Mouse (Mus musculus) G1E (cell line): ENCODE data around the gene Phc3. TPM values are rescaled to one million over a fixed set of nuclear protein-coding genes. Genes with fewer than 3 reads are reported as not detected.

Experiments used
- ATAC-seq: 2 replicates; pipeline ENCODE4 v1.8.0; 2016; ENCODE audit warnings: mild to moderate bottlenecking; ENCODE audit not compliant: insufficient number of reproducible peaks, poor library complexity, low FRiP score, severe bottlenecking; ENCODE audit errors: extremely low read depth
- DNase-seq: peaks from one replicate; pipeline ENCODE4 v3.0.0; 2012; ENCODE audit warnings: low spot score
- H3K27me3 ChIP-seq: 2 replicates; pipeline ENCODE4 v1.6.1; 2012; ENCODE audit warnings: mild to moderate bottlenecking, low read length, inconsistent platforms; ENCODE audit not compliant: insufficient read depth
- H3K36me3 ChIP-seq: replicated peaks from 2 replicates; pipeline ENCODE3; 2012; ENCODE audit warnings: mild to moderate bottlenecking, inconsistent platforms
- H3K4me1 ChIP-seq: 2 replicates; pipeline ENCODE4 v1.6.1; 2012; ENCODE audit warnings: low read depth, low read length, inconsistent platforms, mixed read lengths; ENCODE audit not compliant: insufficient read depth
- H3K4me3 ChIP-seq: 2 replicates; pipeline ENCODE4 v1.5.1; 2012; ENCODE audit warnings: low read depth, mild to moderate bottlenecking, inconsistent platforms, low read length, moderate library complexity, mixed read lengths
- H3K9me3 ChIP-seq: replicated peaks from 2 replicates; pipeline ENCODE4 v1.6.1; 2012; ENCODE audit warnings: inconsistent platforms
- CTCF ChIP-seq: IDR thresholded peaks from 2 replicates; pipeline ENCODE4 v1.5.1; 2012; ENCODE audit warnings: low read depth, low read length, inconsistent platforms, mixed read lengths
- GATA1 ChIP-seq: IDR thresholded peaks from 2 replicates; pipeline ENCODE4 v1.6.1; 2012; ENCODE audit warnings: borderline replicate concordance, low read length, inconsistent platforms, mixed read lengths
- GATA2 ChIP-seq: IDR thresholded peaks from 2 replicates; pipeline ENCODE4 v1.6.1; 2012; ENCODE audit warnings: low read depth, low read length, inconsistent platforms, borderline replicate concordance
- POLR2AphosphoS5 ChIP-seq: IDR thresholded peaks from 2 replicates; pipeline ENCODE4 v1.6.1; 2012; ENCODE audit warnings: low read depth, low read length, inconsistent platforms; ENCODE audit not compliant: insufficient replicate concordance
- TAL1 ChIP-seq: conservative IDR thresholded peaks from 2 replicates; pipeline ENCODE4 v1.6.1; 2012; ENCODE audit warnings: low read depth, low read length, inconsistent platforms, mixed read lengths
- polyA plus RNA-seq: library from polyadenylated mRNA; stranded (reverse); fragments of >175 nt; gene quantifications from 2 replicates; pipeline ENCODE4 v1.2.3, GENCODE M21; 2012
- total RNA-seq, 2 experiments: library from RNA; stranded (forward) in 1 of 2; stranded (reverse) in 1 of 2; fragments of 200-1000 nt in 1 of 2; fragments of >200 nt in 1 of 2; fragmentation: Nextera tagmentation in 1 of 2; gene quantifications; 2 replicates each; pipeline ENCODE4 v1.2.3; 2014 to 2017

The Phc3 gene
- total and polyA plus RNA-seq, 3 experiments, result 3.2 to 71.4 (median 22.1) TPM

DNA sequence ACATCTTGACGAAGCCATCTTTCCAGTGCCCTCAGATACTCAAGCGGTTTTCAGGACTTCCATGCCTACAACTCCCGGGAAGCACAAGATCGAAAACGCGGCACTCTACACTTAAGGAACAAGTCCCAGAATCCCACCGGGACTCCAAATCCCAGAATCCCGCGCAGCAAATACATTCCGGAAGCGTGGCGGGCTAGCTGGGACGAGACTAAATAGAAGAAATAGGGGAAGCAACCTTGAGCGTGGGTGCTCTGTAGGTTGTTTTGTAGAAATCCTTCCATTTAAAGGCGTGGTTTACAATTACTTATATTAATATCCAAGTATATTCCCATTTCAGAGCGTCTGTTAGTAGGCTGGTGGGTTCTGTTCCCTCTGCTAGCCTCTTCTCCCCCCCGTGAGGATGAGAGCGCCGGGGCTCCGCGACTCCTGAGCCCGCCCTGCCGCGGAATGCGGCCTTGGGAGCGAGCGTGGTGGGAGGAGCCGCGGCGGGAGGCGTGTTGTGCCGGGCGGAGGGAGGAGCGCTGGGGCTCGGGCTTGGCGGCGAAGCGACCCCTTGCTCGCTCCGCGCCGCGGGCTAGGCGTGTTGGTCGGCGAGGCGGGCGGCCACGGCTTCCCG lies 26.2 kb upstream of the Phc3 start, which contains the start of gene Prkci:
TSS of gene Prkci (plus strand) at position 465 of the 616 bp plus-strand sequence.
- Histone ChIP-seq H3K27me3 (no peaks in the 10 kb centered on the region), H3K4me3 (peak within 1 kb of the TSS; percentile 96), H3K4me1 (peaks cover 48% of the 10 kb centered on the region), H3K36me3 (peaks cover 12% of the 10 kb centered on the region), H3K9me3 (no peaks in the 10 kb centered on the region)
- ATAC-seq (peak; percentile 80), DNase-seq (peak; percentile 87)
- TF ChIP-seq GATA1, result no peak
- no peak for TF ChIP-seq TAL1
- no peak for TF ChIP-seq GATA2
- TF ChIP-seq POLR2AphosphoS5, result no peak
- no peak for TF ChIP-seq CTCF

DNA sequence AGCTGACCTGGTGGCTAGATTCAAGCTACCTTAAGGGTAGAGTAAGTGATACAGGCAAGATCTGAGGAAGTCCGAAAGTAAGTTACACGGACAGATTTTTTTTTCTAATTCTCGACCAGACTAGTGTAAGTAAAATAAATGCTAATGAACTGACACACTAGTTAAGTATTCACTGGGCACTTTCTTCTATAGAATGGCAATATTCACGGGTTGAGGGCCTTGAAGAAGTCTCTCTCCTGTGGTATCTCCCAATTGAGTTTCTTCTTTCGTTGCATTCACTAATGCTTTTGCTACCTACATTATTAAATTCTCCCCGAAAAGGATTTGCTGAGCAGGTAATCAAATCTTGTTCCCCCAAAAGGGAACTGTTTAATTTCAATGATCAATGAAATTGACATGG lies 25.6 kb upstream of the Phc3 start:
- DNase-seq, result no peak
- H3K36me3 ChIP-seq, result peaks cover 11% of the 10 kb centered on the region
- no peaks in the 10 kb centered on the region for H3K9me3 ChIP-seq
- no peak for TF ChIP-seq POLR2AphosphoS5
- no peak for TF ChIP-seq GATA1
- TF ChIP-seq CTCF, result no peak
- no peak for TF ChIP-seq TAL1
- TF ChIP-seq GATA2, result no peak
- H3K27me3 ChIP-seq, result no peaks in the 10 kb centered on the region
- no peak for ATAC-seq
- H3K4me1 ChIP-seq, result peaks cover 44% of the 10 kb centered on the region
- peak overlapping the region; percentile 96 for H3K4me3 ChIP-seq

DNA sequence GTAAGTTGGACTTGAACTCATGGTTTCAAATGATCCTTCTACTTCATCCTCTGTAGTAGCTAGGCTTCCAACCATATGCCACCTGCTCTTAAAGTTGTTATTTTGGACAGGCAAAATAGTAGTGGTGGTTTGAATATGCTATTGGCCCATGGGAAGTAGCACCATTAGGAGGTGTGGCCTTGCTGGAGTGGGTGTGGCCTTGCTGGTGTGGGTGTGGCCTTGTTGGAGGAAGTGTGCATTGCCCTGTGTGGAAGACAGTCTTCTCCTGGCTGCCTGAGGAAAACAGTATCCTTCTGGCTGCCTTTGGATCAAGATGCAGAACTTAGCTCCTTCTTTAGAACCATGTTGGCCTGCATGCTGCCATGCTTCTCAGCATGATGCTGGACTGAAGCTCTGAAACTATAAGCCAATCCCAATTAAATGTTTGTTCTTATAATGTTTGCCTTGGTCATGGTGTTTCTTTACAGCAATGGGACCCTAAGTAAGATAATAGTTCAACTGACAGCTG lies 23.9 kb upstream of the Phc3 start:
- ATAC-seq, result no peak
- Histone ChIP-seq H3K4me1 (peaks cover 40% of the 10 kb centered on the region), H3K27me3 (no peaks in the 10 kb centered on the region), H3K36me3 (peaks cover 3% of the 10 kb centered on the region), H3K4me3 (no peak overlapping the region), H3K9me3 (no peaks in the 10 kb centered on the region)
- no peak for DNase-seq
- TF ChIP-seq GATA1 (no peak), CTCF (no peak), TAL1 (no peak), GATA2 (no peak), POLR2AphosphoS5 (no peak)

DNA sequence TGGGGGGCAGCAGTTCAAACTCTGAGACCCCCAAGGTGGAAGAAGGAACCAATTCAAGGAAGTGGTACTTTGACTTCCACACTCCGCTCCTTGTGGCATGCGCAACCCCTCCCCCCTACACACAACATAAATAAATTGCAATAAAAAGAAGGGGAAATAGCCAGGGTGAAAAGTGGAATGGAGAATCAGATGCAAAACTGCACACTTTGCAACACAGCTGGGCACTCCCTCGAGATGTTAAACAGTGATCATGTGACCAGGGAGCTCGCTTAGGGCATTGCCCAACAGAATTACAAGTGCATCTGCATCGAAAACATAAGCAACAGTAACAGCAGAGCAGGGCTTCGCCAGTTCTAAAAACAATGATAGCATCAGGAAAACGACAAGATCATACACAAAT lies 22.9 kb upstream of the Phc3 start:
- Histone ChIP-seq H3K27me3 (no peaks in the 10 kb centered on the region), H3K4me1 (peaks cover 43% of the 10 kb centered on the region), H3K9me3 (no peaks in the 10 kb centered on the region), H3K36me3 (no peaks in the 10 kb centered on the region), H3K4me3 (no peak overlapping the region)
- ATAC-seq, result no peak
- no peak for DNase-seq
- TF ChIP-seq TAL1 (no peak), GATA2 (no peak), POLR2AphosphoS5 (no peak), GATA1 (no peak), CTCF (no peak)

DNA sequence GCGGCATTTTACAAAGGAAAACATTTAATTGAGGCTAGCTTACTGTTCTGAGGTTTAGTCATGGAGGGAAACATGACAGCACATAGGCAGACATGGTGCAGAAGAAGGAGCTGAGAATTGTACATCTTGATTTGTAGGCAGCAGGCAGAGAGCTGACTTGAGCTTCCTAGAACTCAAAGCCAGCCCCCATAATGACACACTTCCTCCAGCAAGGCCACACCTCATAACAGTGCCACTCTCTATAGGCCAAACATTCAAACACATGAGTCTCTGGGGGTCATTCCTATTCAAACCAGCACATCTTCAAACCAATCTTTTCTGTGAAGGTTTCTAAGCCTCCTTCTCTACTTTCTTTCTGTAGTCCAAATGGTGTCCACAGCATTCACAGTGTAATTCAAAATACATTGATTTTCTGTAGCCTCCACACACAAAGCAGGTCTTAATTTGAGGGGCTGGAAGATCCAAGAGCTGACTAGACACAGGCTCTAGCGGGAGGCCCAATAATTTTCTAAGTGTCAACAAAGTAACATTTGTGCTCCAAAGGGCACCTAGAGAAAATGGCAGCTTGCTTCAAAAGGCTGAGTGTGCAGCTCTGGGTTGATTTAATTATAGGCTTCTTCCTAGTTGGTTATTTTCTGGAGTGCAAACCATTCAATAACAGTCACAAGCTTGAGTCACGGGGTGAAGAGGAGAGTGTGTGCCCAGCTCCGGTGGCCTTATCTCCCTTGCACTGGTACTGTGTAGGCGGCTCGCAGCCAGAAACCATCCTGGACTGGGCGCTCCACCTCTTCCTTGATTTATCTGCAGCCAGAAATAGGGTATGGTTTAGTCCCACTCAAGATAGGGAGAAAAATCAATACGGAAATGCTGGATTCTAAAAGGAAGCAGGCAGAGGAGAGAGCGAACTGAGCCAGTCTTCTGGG lies 18.4 kb upstream of the Phc3 start:
- ATAC-seq (peak; percentile 97), DNase-seq (peak; percentile 40)
- Histone ChIP-seq H3K27me3 (no peaks in the 10 kb centered on the region), H3K36me3 (peaks cover 9% of the 10 kb centered on the region), H3K4me3 (peak overlapping the region; percentile 61; the same call in 1 of the 2 replicates), H3K9me3 (no peaks in the 10 kb centered on the region), H3K4me1 (peaks cover 26% of the 10 kb centered on the region)
- TF ChIP-seq GATA2 (no peak), GATA1 (no peak), CTCF (no peak), POLR2AphosphoS5 (no peak), TAL1 (no peak; the same call in 1 of the 2 replicates)
